20 mouse cellular contexts compared by ENCODE assay signal in genomic region chr14:75794726-75795125, GRCm38 (mm10).
"Had no signal": no experiment of that assay in that cellular context is flagged by ENCODE, and none has a peak within 500 bp of the region (broad histone marks: within the 10 kb centered on the region; RNA-seq: fewer than 3 reads in every experiment).

No protein-coding gene starts in this region.

- H3K9ac ChIP-seq: intestine, embryonic 15.5 days; liver, embryonic 12.5 days; liver, embryonic 15.5 days; lung, embryonic 15.5 days; midbrain, embryonic 13.5 days; neural tube, embryonic 13.5 days; stomach, embryonic 15.5 days had no signal

- DNase-seq: layer of hippocampus, postnatal 36 days; lung, adult 18-20 months; lung, postnatal 10 days; lung, postnatal 36 days; retina, postnatal 1 day; right cerebral cortex, postnatal 25 days; spleen, adult 18-20 months; thymus, adult 18-20 months; thymus, postnatal 36 days had no signal

- H3K4me3 ChIP-seq: intestine, embryonic 15.5 days; left cerebral cortex, adult 2 months; liver, embryonic 12.5 days; liver, embryonic 15.5 days; lung, embryonic 15.5 days; megakaryocyte, embryonic 14.5 days; midbrain, embryonic 10.5 days; midbrain, embryonic 13.5 days; myocyte; neural tube, embryonic 13.5 days; stomach, embryonic 15.5 days had no signal

- H3K4me1 ChIP-seq: intestine, embryonic 15.5 days; liver, embryonic 12.5 days; liver, embryonic 15.5 days; lung, embryonic 15.5 days; midbrain, embryonic 13.5 days; neural tube, embryonic 13.5 days; stomach, embryonic 15.5 days had no signal

- H3K36me3 ChIP-seq: intestine, embryonic 15.5 days; liver, embryonic 12.5 days; liver, embryonic 15.5 days; lung, embryonic 15.5 days; midbrain, embryonic 10.5 days; midbrain, embryonic 13.5 days; neural tube, embryonic 13.5 days; stomach, embryonic 15.5 days had no signal

- H3K27ac ChIP-seq: intestine, embryonic 15.5 days; left cerebral cortex, adult 2 months; liver, embryonic 12.5 days; liver, embryonic 15.5 days; lung, embryonic 15.5 days; midbrain, embryonic 10.5 days; midbrain, embryonic 13.5 days; neural tube, embryonic 13.5 days; stomach, embryonic 15.5 days had no signal

- H3K27me3 ChIP-seq: intestine, embryonic 15.5 days; lung, embryonic 15.5 days; midbrain, embryonic 13.5 days; stomach, embryonic 15.5 days had no signal
